Mouse (Mus musculus) embryo, embryonic 10.5 days (tissue): Measurements from ENCODE around the gene Irak3.

Source experiments
- DNase-seq: peaks from one replicate; pipeline ENCODE4 v3.0.0-alpha.2; 2015; ENCODE audit warnings: low spot score

The Irak3 gene

DNA sequence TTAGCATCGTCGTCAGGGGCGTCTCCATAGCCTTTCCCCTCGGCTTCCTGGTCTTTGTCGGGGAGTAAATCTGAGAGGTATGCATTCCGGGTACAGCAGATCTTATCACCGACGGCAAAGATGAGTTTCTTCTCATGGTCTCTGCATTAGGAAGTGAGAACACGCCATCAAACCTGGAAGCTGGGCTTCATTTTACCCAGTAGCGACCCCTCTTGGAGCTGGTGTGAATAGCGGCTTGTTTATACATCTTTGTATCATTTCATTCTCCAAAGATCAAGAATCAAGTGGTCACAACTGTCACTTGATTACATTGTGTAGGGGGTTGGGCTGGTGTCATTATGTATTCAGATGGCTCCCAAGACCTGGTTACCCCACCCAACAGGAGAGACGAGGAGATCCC is 109.4 kb downstream of the Irak3 start:
- no peak for DNase-seq
